Mouse (Mus musculus) lung, adult 2 months (tissue): ENCODE data around the gene Pitpnm1. TPM values are rescaled to one million over a fixed set of nuclear protein-coding genes. Genes with fewer than 3 reads are reported as not detected.

Source experiments
- DNase-seq: peaks from one replicate; pipeline ENCODE4 v3.0.0; 2022
- H3K4me1 ChIP-seq: fragments of 200-500 bp; 2 replicates; pipeline ENCODE4 v1.6.1; 2011; ENCODE audit warnings: low read length; ENCODE audit not compliant: control insufficient read depth, insufficient read depth
- H3K4me3 ChIP-seq: fragments of 200-500 bp; replicated peaks from 2 replicates; pipeline ENCODE3; 2011; ENCODE audit warnings: low read depth, mild to moderate bottlenecking, control low read depth, low read length; ENCODE audit errors: extremely low read depth
- CTCF ChIP-seq: fragments of 200-500 bp; IDR thresholded peaks from 2 replicates; pipeline ENCODE4 v1.5.1; 2011; ENCODE audit warnings: mild to moderate bottlenecking, low read length, control low read depth; ENCODE audit not compliant: insufficient read depth
- POLR2A ChIP-seq: fragments of 200-500 bp; IDR thresholded peaks from 2 replicates; pipeline ENCODE4 v1.6.1; 2011; ENCODE audit warnings: low read depth, mild to moderate bottlenecking, control low read depth, low read length, borderline replicate concordance; ENCODE audit errors: extremely low read depth
- WGBS: fragments of 180-500 bp; shearing (Covaris S2); methylation state at CpG from one replicate; pipeline ENCODE4 v1.1.7; 2018; 5-methylcytosine and 5-hydroxymethylcytosine counted together
- polyA plus RNA-seq: library from polyadenylated mRNA; depleted of rRNA; stranded (reverse); fragments of >200 nt; gene quantifications from 2 replicates; pipeline ENCODE4 v1.2.3, GENCODE M21; 2012

The Pitpnm1 gene
- polyA plus RNA-seq, 1 experiment: 163 TPM

- DNase-seq: no peak
- Histone ChIP-seq H3K4me1 (peaks cover 10% of the 10 kb centered on the region), H3K4me3 (no peak overlapping the region)
- 85% methylated on average over 22 of the region's 22 CpGs for WGBS
- TF ChIP-seq CTCF: no peak
- TF ChIP-seq POLR2A: no peak
Measured at GRCm38 (mm10) chr19:4150567-4151487, 51.0 kb downstream of the Pitpnm1 start.

- WGBS: 72% methylated on average over 5 of the region's 5 CpGs
- peaks cover 10% of the 10 kb centered on the region for H3K4me1 ChIP-seq
Measured at GRCm38 (mm10) chr19:4151488-4151860, 51.7 kb downstream of the Pitpnm1 start.

GRCm38 (mm10) chr19:4151898-4152297, 52.1 kb downstream of the Pitpnm1 start:
- TF ChIP-seq CTCF (no peak), POLR2A (no peak)
- Histone ChIP-seq H3K4me3 (no peak overlapping the region), H3K4me1 (peaks cover 10% of the 10 kb centered on the region)
- WGBS: 82% methylated on average over 5 of the region's 5 CpGs
- DNase-seq: no peak

More at GRCm38 (mm10) chr19:4151488-4151860, 51.7 kb downstream of the Pitpnm1 start:
- no peak overlapping the region for H3K4me3 ChIP-seq
- TF ChIP-seq POLR2A (no peak), CTCF (no peak)
- DNase-seq: no peak

- Histone ChIP-seq H3K4me1 (peaks cover 10% of the 10 kb centered on the region), H3K4me3 (no peak overlapping the region)
- no peak for TF ChIP-seq CTCF
- TF ChIP-seq POLR2A: no peak
- WGBS: 82% methylated on average over 8 of the region's 8 CpGs
- no peak for DNase-seq
Measured at GRCm38 (mm10) chr19:4152445-4153231, 52.8 kb downstream of the Pitpnm1 start.

GRCm38 (mm10) chr19:4153232-4153654, 53.4 kb downstream of the Pitpnm1 start, which contains the start of gene Ptprcap:
TSS of gene Ptprcap (plus strand) at chr19:4153604.
- 65% methylated on average over 11 of the region's 11 CpGs for WGBS
- TF ChIP-seq CTCF (no peak), POLR2A (no peak)
- DNase-seq: no peak
- no peak within 1 kb of the TSS for H3K4me3 ChIP-seq
- peaks cover 8% of the 10 kb centered on the region for H3K4me1 ChIP-seq

GRCm38 (mm10) chr19:4154437-4155222, 54.8 kb downstream of the Pitpnm1 start:
- no peak for DNase-seq
- Histone ChIP-seq H3K4me3 (peak overlapping the region; percentile 18), H3K4me1 (peaks cover 3% of the 10 kb centered on the region)
- WGBS: 52% methylated on average over 13 of the region's 13 CpGs
- no peak for TF ChIP-seq CTCF
- peak; percentile 12; the same call in 1 of the 2 replicates for TF ChIP-seq POLR2A

GRCm38 (mm10) chr19:4155223-4156072, 55.6 kb downstream of the Pitpnm1 start:
- WGBS: 69% methylated on average over 6 of the region's 6 CpGs
- peak overlapping the region; percentile 18 for H3K4me3 ChIP-seq

DNA sequence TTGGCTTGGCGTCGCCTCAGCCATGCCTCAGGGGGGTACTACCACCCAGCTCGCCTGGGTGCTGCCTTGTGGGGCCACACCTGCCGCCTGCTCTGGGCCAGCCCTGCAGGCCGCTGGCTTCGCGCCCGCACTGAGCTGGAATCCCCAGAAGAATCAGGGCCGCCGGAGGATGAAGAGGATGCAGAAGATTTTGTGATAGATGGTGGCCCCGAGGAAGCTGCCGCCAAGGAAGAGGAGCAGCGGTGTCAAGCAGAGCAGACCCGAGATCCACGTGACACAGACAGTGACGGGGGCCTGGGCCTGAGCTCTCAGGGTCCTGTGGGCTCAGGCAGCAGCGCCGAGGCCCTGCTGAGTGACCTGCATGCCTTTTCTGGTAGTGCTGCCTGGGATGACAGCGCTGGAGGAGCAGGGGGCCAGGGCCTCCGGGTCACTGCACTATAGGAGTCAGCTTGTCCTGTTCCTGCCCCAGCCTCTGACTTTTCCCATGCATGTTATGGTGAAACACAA, 56.3 kb downstream of the Pitpnm1 start:
- Histone ChIP-seq H3K4me3 (no peak overlapping the region), H3K4me1 (no peaks in the 10 kb centered on the region)
- TF ChIP-seq CTCF: no peak
- TF ChIP-seq POLR2A: no peak
- 63% methylated on average over 20 of the region's 20 CpGs for WGBS
- no peak for DNase-seq

More at GRCm38 (mm10) chr19:4155223-4156072, 55.6 kb downstream of the Pitpnm1 start:
- DNase-seq: no peak
- H3K4me1 ChIP-seq: no peaks in the 10 kb centered on the region
- peak; percentile 27; the same call in 1 of the 2 replicates for TF ChIP-seq POLR2A
- TF ChIP-seq CTCF: no peak

DNA sequence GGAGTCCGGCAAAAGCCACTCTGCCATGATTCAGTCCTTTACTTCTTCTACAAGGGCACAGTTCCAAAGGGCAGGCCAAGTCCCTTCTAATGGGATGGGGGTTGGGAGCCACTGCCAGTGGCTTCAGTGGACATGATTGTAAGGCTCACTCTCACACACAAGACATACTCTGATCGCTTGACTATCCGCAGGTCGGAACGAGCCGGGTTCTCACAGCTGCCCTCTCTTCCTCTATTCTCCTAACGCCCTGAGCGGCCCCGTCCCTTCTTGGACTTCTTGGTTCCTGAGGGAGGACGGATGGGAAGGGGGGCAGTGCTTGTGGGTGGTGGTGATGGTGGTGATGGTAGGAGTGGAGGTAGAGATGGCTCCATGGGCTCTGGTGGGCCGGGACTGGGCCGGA, 57.0 kb downstream of the Pitpnm1 start:
- DNase-seq: no peak
- Histone ChIP-seq H3K4me1 (no peaks in the 10 kb centered on the region), H3K4me3 (no peak overlapping the region)
- 85% methylated on average over 12 of the region's 12 CpGs for WGBS
- TF ChIP-seq CTCF (no peak), POLR2A (no peak)
